Comparison of ENCODE assay signal across 9 mouse cellular contexts in genomic region chr8:122699005-122699492, GRCm38 (mm10). TPM values are rescaled to one million over a fixed set of nuclear protein-coding genes. Genes with fewer than 3 reads are reported as not detected.
DNase-seq lines count a peak whose midpoint lies in the region; ATAC-seq and TF ChIP-seq lines count a peak whose summit lies in the region.
"Had no signal": no experiment of that assay in that cellular context is flagged by ENCODE, and none has a peak within 500 bp of the region (broad histone marks: within the 10 kb centered on the region; RNA-seq: fewer than 3 reads in every experiment).

Gene Cbfa2t3 (minus strand): TSS chr8:122699109.

- H3K4me3 ChIP-seq in left cerebral cortex, adult 2 months: no peak within 1 kb of the TSS
- H3K4me3 ChIP-seq in forebrain, embryonic 12.5 days (replicated peaks): no peak within 1 kb of the TSS
- no peak within 1 kb of the TSS for H3K4me3 ChIP-seq in midbrain, embryonic 14.5 days (replicated peaks; ENCODE audit: low read depth, low read length)

- no peaks in the 10 kb centered on the region for H3K9me3 ChIP-seq in forebrain, embryonic 12.5 days
- no peaks in the 10 kb centered on the region for H3K9me3 ChIP-seq in midbrain, embryonic 14.5 days (ENCODE audit: control insufficient read depth, low read length)

- no peak for ATAC-seq in forebrain, embryonic 12.5 days (ENCODE audit: low FRiP score)
- ATAC-seq in midbrain, embryonic 14.5 days (ENCODE audit: low FRiP score, low TSS enrichment): no peak

- no peak for DNase-seq in left cerebral cortex, adult 2 months (ENCODE audit: extremely low spot score in 1 of 2, low spot score in 2 of 2)
- DNase-seq in left cerebral cortex, adult 9 months (ENCODE audit: low spot score in 2 of 2): no peak
- peak; percentile 48 for DNase-seq in heart, postnatal 25 days (ENCODE audit: low spot score)
- DNase-seq in left cerebral cortex, postnatal 10 days (ENCODE audit: extremely low spot score in 1 of 2, low spot score in 2 of 2): peak in 1 of 2 experiments; percentile 69
- DNase-seq in midbrain, embryonic 14.5 days: no peak
- no peak for DNase-seq in c-Kit-positive CD71-positive TER-119-positive erythroid progenitor cells, embryonic 14.5 days (ENCODE audit: low spot score)
- DNase-seq in frontal cortex, postnatal 36 days (ENCODE audit: low spot score in 2 of 2): no peak

- no peak for TF ChIP-seq CTCF in left cerebral cortex, adult 2 months (IDR thresholded peaks at IDR 0.05)

- H3K36me3 ChIP-seq in forebrain, embryonic 12.5 days (replicated peaks): no peaks in the 10 kb centered on the region
- H3K36me3 ChIP-seq in midbrain, embryonic 14.5 days (ENCODE audit: control insufficient read depth, insufficient read depth, low read length): no peaks in the 10 kb centered on the region

- no peak within 1 kb of the TSS for H3K4me2 ChIP-seq in forebrain, embryonic 12.5 days
- no peak within 1 kb of the TSS for H3K4me2 ChIP-seq in midbrain, embryonic 14.5 days (ENCODE audit: low read length)

- intact Hi-C loops in left cerebral cortex, adult 2 months (cut with DNase I): no loop called here
- intact Hi-C loops in heart, postnatal 25 days (cut with DNase I): no loop called here
- intact Hi-C loops in left cerebral cortex, postnatal 10 days (cut with DNase I): no loop called here

- no peak within 1 kb of the TSS for H3K9ac ChIP-seq in forebrain, embryonic 12.5 days
- no peak within 1 kb of the TSS for H3K9ac ChIP-seq in midbrain, embryonic 14.5 days (replicated peaks; ENCODE audit: low read length)

- H3K4me1 ChIP-seq in forebrain, embryonic 12.5 days: no peaks in the 10 kb centered on the region; the same call in 1 of the 2 replicates
- H3K4me1 ChIP-seq in midbrain, embryonic 14.5 days (ENCODE audit: control insufficient read depth, insufficient read depth, low read length): no peaks in the 10 kb centered on the region

- H3K27ac ChIP-seq in left cerebral cortex, adult 2 months: no peak within 1 kb of the TSS
- H3K27ac ChIP-seq in forebrain, embryonic 12.5 days: no peak within 1 kb of the TSS
- no peak within 1 kb of the TSS for H3K27ac ChIP-seq in midbrain, embryonic 14.5 days (replicated peaks; ENCODE audit: low read depth, low read length)
- H3K27ac ChIP-seq: macrophage had no signal

- H3K27me3 ChIP-seq in forebrain, embryonic 12.5 days: peaks cover 4% of the 10 kb centered on the region; the same call in 1 of the 2 replicates
- no peaks in the 10 kb centered on the region for H3K27me3 ChIP-seq in midbrain, embryonic 14.5 days (ENCODE audit: control insufficient read depth, insufficient read depth, low read length)

- 73% methylated on average over 13 of the region's 13 CpGs for WGBS in forebrain, embryonic 12.5 days
- WGBS in midbrain, embryonic 14.5 days: 49% methylated on average over 13 of the region's 13 CpGs

RNA-seq across cellular contexts. Expression of gene Cbfa2t3, which starts in this region (rescaled TPM):
- 10 to 100 TPM; 32.8 to 48.8 TPM for total RNA-seq in left cerebral cortex, adult 2 months (2021)
- polyA plus RNA-seq in forebrain, embryonic 12.5 days (2016; fragmentation: Nextera tagmentation; extraction: Ambion mirVana): 12.2 and 12.4 TPM in 2 replicates
- 10 to 100 TPM; 18.5 to 25.3 TPM for total RNA-seq in heart, postnatal 25 days (2021)
- total RNA-seq in left cerebral cortex, postnatal 10 days (2021): 10 to 100 TPM; 17.8 to 18.8 TPM
- 25.2 and 28.7 TPM in 2 replicates for polyA plus RNA-seq in midbrain, embryonic 14.5 days (2014; fragmentation: Nextera tagmentation; extraction: Ambion mirVana)
